Mouse (Mus musculus): ENCODE results near the gene Fgfr2.

- TF ChIP-seq CTCF (IDR thresholded peaks at IDR 0.05) = no peak
- TF ChIP-seq EP300 (IDR thresholded peaks at IDR 0.05) = no peak
Observed at GRCm38 (mm10) chr7:132343900-132344299, 779.2 kb downstream of the Fgfr2 start.
